Mouse (Mus musculus) kidney, postnatal 10 days (tissue): ENCODE data around the gene Gm17655.
"Not testable (repeated sequence)": the region's sequence is repeated elsewhere in the genome, so short reads cannot be mapped to it uniquely, and the experiment has no call there.

Experiments
- DNase-seq: peaks from one replicate; pipeline ENCODE4 v3.0.0; 2021; ENCODE audit warnings: mixed read lengths

Gene Gm17655

DNA sequence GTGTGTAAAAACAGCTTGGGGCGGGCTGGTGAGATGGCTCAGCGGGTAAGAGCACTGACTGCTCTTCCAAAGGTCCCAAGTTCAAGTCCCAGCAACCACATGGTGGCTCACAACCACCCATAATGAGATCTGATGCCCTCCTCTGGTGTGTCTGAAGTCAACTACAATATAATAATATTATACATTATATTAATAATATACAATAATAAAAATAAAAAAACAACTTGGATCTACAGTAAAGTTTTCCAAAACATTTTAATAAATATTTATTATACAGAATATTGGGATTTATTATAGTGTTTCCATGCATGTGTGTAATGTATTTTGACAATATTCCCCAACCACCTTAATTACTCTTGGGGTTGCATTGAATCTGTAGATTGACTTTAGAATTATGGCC lies at the start of gene Gm17655:
Gene Gm17655, minus strand, starts transcription at position 101 of the 400 bp plus-strand sequence.
- not testable (repeated sequence) for DNase-seq

DNA sequence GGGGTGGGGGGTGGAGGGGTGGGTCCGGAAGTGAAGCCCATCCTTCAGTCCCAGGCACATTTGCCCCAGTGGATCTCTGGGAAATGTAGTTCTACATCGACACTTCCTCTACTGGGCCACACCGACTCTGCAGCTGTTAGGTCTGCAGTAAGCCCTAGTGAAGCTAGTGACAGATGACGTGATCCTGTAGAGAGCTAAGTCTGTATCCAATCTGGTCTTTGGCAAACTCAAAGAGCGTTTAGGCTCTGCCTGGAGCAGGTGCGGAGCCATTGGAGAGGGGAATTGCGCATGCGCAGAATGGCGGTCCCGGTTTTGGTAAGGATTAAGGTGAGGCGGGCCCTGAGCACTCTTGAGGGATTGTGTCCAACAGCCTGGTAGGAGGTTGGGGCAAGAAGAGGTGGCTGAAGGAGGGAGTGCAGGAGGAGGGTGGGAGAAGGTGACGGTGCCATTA lies 37.7 kb upstream of the Gm17655 start, which contains the start of gene Zfp605:
Gene Zfp605, plus strand, starts transcription at position 102 of the 451 bp plus-strand sequence.
- DNase-seq: peak; percentile 93

DNA sequence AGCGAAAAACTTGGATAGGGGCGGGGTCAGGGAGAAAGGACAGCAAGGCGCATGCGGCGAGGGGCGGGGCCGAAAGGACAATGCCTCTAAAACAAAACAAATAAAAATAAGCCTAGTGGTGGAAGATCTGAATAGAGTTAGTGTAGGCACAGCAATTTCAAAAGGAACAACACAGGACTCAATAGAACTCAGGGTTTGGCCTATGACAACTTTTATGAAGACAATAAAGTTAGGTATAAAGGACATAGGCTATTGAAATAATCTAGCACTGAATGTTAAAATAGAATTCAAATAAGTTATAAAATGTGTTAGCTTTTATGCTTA lies 36.0 kb upstream of the Gm17655 start:
- DNase-seq: no peak

DNA sequence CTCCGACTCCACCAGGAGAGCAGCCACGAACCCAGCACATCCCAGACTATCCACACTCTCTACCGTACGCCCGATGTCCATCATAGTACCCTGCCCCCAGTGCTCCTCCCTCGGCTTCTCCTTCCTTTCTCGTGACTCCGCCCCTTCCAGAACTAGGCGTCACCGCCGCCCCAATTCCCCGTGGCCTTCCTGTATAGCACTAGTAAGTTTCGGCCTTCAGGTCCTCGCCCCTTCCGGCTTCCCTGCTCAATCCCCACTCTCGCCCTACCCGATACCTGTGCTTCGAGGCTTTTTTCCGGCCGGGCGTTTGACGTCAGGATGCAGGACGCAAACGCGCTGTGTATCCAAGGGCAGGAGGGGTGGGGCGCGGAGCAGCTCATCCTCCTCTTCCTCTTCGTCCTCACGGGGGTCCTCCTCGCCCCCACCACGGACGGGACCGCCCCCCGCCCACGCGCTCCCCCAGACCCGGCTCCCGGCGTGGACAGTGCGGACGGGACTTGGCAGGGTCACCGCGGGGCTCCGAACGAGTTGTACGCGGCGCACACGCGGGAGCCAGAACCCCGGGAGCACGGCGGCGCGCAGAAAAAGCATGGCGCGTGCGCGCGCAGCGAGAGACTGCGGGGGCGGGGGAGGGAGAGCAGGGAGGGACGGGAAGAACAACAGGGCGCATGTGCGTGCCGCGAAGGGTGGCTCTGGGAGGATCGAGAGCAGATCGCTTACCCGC lies 35.4 kb upstream of the Gm17655 start, which contains the start of gene Gtpbp6:
Gene Gtpbp6, minus strand, starts transcription at position 617 of the 724 bp plus-strand sequence.
- DNase-seq: peak; percentile 98

DNA sequence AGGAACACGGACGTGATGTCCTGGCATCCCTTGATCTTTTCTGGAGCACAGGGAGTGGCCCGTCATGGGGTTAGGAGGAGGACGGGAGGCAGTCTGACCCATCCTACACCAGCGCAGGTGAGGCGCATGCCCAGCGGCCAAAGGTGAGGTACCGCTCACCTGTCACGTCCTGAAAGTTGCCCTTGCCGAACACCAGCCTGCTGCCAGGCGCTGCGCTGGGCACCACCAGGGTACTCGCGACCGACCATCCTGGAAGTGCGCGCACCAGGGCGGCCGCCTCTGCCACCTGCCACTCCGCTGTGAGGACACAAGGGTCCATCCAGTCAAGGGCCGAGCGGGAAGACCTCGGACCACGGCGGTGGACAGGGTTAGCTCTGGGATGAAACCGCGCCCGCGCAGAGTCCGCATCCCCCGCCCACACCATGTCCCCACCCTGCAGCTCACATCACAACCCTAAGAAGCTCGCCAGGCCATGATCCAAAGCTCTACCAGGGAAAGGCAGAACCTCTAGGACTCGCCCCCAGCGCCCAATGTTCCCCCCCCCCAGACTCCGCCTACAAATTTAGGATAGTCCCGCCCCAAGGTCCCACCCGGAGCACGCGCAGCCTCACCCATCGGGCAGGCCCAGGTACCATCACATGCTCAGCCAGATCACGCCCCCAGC lies 34.7 kb upstream of the Gm17655 start:
- no peak for DNase-seq

DNA sequence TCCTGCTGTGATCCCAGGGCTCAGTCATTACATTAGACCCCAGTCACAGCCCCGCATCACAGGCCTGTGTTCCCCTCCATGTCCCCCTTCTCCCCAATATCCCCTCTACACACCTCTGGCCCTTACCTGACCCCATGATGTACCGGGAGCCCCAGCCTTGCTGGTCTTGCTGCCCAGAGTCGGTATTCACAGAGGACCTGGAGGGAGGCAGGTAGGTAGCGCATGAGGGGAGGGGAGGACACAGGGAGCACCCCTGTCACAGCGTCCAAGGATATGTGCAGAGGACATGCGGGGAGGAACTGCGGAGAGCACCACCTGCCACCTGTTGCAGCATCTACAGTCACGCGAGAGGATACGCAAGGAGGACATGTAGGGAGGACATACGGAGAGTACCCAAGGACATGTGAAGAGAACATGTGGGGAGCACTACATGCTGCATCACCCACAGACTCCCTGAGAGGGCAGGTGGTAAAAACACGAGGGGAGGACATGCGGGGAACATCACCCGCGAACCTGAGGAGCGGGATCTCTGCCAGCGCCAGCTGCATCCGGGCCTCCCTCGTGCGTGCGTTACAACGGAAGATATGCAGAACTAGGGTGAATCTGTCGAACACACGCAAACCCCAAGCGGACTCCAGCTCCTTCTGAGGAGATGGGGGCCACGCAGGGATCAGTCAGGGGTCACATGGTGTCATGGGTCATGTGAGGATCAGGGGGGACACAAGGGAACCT lies 34.0 kb upstream of the Gm17655 start:
- DNase-seq: no peak

DNA sequence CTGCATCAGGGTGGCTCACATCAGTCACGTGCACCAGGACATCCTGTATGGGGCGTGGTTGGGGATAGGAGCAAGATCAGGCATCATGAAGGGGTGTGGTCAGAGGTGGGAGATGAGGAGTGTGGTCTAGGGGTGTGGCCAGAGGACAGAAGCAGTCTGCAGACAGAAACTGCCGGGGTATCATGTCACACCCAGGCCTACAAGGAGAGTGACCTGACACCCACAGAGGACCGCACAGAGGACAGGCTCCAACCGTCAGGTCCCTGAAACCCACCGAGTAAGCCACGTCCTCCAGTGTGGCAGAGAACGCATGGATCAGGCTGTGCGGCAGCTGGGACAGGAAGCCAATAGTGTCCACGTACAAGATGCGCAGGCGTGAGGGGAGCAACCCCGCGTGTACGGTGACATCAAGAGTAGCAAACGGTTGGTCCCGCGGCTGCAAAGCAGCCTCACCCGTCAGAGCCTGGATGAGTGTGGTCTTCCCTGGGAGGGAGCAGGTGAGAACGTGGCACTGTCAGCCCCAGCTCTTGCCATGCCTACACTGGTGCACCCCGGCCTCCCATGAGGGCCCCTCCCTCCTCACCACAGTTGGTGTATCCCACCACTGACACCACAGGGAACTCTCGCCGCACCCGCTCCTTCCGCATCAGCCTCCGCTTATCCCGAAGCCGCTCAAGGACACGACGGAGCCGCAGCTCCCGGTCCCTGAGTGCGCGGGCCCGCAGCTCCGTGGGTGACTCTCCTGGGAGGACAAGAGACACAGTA lies 32.5 kb upstream of the Gm17655 start:
- DNase-seq: peak; percentile 21

DNA sequence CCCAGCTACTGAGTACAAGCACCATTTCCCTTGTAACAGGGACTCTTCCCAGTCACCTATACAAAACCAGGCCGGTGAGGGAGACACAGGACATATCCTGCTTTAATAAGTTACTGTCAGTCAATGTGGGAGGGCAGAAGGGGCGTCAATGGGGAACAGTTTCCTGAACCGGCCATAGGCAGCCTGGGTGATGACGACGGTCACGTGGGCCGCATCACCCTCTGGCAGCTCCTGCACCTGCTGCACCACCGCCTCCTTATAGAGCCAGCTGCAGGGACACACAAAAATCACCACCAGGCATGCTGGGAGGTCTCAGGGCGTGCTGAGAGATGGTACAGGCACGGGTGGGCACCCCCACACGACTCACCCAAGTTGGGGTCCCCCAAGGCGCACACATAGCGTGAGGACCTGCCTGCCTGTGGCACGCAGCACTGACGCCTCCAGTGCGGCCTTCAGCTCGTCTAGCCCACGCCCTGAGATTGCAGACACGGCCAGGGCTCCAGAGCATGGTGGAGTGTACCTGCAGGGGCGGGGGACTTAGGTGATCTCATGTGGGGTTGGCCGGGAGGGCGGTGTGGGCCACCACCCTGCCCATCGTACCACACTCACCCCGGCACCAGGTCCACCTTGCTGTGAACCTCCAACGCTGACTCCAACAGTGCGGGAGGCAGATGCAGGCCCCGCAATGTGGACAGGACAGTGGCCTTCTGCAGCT lies 31.7 kb upstream of the Gm17655 start:
- no peak for DNase-seq

DNA sequence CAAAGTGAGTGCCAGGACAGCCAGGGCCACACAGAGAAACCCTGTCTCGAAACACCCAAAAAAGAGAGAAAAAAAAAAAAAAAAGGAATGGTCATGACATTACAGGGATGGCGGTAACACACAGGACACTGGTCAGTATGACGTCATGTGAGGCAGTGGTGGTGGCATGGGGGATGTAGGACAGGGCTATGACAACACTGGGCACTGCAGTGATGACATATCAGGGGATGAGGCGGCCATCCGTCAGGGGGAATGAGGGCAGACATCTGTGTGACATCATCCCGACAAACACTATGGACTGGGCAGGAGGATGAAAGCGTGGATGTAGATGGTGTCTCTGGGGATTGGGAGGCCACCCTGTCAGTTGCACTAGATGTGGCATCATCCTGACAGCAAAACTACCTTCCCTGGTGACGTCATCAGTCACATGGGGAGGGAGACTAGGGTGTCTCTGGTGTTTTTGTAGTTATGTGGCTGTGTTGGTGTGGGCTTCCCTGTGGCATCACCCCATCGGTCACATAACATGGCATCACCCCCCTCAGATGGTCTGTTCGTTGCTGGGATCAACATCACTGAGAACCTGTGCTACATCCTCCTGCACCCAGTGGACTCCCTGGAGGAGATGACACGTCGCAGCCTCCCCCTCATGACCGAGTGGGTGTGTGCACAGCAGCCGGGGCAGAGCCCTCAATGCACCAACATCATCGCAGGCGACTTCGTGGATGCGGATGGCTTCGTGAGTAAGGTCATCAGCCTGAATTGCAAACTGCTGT lies 30.7 kb upstream of the Gm17655 start:
- DNase-seq: no peak

DNA sequence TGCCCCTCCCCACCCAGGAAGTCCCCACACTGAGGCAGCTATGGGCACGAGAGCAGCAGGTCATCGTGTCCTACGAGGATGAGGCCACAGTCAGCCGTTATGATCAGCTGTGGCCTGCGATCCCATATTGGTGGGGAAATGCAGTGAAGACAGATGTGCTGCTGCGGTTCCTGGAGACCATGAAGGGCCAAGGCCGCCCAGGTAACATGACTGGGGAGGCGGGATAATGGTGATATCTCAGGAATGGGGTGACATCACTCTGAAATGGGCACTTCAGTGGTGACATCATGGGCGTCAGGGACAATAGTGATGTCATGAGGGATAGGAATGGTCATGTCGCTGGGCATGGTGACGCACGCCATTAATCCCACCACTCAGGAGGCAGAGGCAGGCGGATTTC lies 30.1 kb upstream of the Gm17655 start:
- DNase-seq: no peak

DNA sequence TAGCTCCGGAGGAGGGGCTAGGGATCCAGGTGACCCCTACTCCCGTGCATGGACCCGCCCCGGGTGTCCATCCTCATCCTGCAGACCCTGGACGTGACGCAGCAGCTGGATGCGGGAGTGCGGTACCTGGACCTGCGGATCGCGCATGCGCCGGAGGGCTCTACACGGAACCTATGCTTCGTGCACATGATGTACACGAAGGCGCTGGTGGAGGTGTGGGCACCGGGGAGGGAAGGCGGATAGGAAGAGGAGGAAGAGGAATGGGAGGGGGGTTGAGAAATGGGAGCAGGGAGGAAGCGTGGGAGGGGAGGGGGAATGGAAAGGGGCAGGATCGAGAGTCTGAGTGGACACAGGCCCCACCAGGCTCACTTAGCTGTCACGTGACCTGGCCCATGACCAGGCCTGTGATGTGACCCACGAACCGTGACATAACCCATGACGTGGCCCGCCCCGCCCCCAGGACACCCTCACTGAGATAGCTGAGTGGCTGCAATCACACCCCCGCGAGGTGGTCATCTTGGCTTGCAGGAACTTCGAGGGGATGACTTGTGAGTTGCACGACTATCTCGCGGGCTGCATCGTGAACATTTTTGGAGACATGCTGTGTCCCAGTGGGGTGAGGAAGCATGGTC lies 29.5 kb upstream of the Gm17655 start:
- peak; percentile 75 for DNase-seq

DNA sequence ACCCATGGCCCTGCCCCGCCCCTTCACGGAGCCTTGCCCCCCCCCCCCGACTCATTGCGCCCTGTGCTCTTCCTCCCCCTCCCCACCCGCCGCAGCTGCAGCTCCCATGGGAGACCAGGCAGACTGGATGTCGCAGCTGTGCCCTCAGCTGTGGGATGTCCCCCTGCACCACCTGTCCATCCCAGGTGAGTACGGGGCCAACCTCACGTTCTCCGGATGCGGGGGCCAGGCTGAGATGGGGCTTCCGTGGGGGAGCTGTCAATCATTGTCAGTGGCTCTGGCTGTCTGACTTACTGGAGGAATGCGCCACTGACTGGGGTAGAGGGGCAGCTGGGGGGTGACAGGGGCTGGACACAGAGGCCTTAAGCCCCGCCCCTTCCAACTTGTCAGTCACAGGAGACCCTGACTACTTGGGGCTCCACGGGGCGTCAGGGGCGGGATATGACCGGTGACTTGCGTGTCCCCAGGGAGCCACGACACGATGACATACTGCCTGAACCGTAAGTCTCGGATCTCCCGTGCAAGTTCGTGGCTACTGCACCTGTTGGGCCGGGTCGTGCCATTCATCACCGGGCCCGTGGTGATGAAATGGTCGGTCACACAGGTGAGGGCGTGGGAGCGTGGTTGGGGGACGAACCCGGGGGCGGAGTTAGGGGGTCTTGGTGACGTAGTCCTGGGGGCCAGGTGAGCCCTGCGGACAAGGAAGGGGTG lies 28.8 kb upstream of the Gm17655 start:
- DNase-seq: peak; percentile 51

DNA sequence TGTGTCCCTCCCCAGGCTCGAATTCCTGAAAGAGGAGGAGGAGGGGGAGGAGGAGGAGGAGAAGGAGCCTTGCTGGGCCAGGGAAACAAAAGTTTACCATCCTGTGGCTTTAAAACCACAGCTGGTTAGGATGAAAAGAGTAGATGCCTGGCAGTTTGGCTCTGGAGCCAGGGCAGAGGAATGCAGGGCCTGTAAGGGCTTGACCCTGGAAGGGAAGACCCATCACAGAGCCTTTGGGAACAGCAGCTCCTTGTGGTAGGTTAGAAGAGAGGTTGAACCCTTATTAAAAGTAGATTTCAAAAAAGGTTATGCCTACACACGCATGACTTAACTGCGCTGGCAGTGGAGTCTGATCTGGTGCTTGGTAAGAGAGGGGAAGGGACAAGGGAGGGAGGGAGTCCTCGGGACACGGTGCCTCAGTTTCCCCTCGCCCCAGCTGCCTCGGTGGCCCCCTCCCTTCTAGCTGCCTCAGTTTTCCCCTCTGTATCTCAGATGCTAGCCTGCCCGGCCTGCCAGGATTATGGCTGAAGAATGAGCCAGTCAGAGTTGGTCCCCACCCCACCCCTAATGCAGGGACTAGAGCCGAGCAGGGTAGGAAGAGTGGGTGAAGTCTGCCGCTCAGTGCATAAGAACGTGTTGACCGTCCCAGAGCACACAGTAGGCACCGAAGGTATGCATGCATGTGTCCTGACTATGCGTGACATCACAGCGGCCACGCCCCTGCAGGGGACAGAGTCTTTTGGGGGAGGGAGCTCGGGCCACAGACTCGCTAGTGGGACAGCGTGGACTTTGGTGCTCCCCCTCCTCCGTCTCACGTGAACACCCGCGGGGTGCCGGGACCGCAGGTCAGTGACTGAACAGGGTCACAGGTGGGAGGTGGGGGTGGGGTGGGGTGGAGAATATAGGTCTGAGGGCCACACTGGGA lies 27.6 kb upstream of the Gm17655 start, which contains the start of gene Plcxd1:
Gene Plcxd1, plus strand, starts transcription at position 314 of the 925 bp plus-strand sequence.
- peak; percentile 52 for DNase-seq

DNA sequence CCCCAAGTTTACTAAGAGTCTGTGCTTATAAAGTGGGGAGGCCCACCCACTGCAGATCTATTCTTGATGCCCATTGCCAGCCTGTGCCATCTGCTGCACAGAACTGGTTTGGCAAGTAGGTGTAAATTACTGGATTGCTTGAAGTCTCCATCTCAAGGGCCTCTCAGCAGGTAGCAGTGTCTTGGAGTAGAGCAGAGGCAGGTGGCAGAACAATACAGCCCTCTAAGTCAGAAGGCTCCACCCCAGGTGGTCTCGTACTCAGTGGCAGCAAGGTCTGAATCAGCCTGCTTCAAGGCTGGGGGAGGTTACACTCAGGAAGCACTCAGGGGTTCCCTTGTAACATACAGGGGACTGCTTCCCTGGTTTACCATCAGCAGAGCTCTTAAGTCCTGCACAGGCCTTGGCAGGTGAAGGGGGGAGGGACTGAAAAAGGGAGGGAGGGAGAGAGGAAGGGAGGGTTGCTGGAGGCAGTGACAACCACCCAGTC lies 26.7 kb upstream of the Gm17655 start:
- DNase-seq: no peak

DNA sequence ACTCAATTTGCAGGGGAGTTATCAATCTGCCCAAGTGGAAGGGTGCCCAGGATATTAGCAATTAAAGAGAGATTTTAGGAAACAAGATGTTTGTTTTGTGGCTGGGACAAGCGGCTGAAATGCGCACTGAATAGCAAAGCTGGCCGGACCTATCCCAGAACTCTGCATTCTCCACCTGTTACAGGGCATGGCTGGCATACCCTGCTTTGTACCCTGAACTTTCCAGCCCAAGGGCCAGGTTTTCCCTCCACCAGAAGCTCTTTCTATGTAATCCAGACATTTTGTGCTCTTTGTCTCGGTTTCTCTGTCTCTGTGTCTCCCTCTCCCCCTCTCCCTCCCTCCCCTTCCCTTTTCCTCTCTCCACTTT lies 22.5 kb upstream of the Gm17655 start:
- DNase-seq: no peak

DNA sequence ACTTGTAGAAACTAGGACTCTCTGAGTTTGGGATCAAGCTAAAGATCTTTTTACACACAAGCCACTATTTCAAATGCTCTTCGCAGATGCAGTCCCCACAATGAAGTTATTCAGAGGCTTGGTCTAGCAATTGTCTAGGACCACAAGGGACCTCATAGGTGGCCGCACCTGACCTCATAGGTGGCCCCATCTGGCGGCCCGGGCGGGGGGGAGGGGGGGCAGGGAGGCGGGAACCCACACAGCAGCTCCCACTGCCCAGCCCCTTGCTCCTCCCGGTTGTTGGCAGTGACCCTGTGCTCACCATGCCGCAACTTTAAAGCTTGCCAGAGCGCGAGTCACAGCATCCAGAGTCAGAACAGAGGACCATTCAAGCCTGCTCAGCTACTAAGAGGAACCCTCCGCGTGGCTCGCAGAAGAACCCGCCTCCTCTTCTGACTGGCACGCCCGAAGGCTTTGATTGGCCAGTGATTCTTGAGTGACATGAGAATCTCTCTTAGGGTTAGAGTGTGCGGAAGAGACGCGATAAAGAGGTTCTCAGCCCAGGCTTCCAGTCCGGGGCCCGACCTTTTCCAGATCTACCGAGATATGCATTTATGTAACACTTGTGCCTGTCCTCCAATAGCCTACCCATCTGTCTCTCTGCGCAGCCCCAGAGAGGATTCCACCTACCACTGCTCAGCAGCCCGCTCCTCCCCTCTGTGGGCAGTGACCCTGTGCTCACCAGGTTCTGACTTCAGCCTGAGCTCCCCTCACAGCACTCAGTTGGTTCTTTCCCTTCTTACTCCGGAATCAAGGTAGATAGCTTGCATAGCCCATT lies 21.9 kb upstream of the Gm17655 start, which contains the start of gene Gm35315:
Gene Gm35315, minus strand, starts transcription at position 391 of the 817 bp plus-strand sequence.
- peak; percentile 89 for DNase-seq

DNA sequence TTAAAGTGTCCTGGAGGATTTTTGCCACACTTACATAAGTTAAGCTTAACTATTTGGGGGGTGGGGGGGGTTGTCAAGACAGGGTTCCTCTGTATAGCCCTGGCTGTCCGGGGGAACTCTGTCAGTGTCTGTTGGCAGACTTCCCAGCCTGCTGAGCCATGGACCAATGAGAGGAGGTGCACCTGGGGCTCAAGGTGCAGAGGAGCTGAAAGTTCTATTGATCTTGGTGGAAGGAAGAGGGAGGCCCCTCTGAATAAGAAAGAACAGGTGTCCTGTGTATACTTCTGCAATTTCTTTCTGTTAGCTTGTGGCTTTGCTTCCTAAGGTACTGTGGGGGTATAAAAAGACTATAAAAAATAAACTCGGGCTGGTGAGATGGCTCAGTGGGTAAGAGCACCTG lies 19.2 kb upstream of the Gm17655 start:
- no peak for DNase-seq
